In genomic region chr2:82698417-82698988, GRCm38 (mm10) we compare ENCODE assay signal across 15 mouse cellular contexts.
DNase-seq lines count a peak whose midpoint lies in the region; ATAC-seq lines count a peak whose summit lies in the region.
"Had no signal": no experiment of that assay in that cellular context is flagged by ENCODE, and none has a peak within 500 bp of the region (broad histone marks: within the 10 kb centered on the region; RNA-seq: fewer than 3 reads in every experiment).

No protein-coding gene starts in this region.

- ATAC-seq in embryonic facial prominence, embryonic 14.5 days (ENCODE audit: low read depth), result no peak
- ATAC-seq in liver, embryonic 12.5 days, result no peak
- ATAC-seq in megakaryocyte progenitor cell, adult 5-6 weeks (replicated peaks; ENCODE audit: poor library complexity), result no peak

- H3K9me3 ChIP-seq in embryonic facial prominence, embryonic 14.5 days (ENCODE audit: control insufficient read depth, low read length), result no peaks in the 10 kb centered on the region
- H3K9me3 ChIP-seq in embryonic facial prominence, embryonic 10.5 days, result no peaks in the 10 kb centered on the region
- no peaks in the 10 kb centered on the region for H3K9me3 ChIP-seq in liver, embryonic 12.5 days (replicated peaks)
- H3K9me3 ChIP-seq: liver, embryonic 15.5 days; megakaryocyte, embryonic 14.5 days had no signal

- H3K4me3 ChIP-seq in embryonic facial prominence, embryonic 14.5 days (ENCODE audit: low read depth, low read length), result no peak overlapping the region
- no peak overlapping the region for H3K4me3 ChIP-seq in embryonic facial prominence, embryonic 10.5 days
- no peak overlapping the region for H3K4me3 ChIP-seq in liver, embryonic 12.5 days
- H3K4me3 ChIP-seq: liver, embryonic 15.5 days; megakaryocyte, embryonic 14.5 days had no signal

- H3K27me3 ChIP-seq in embryonic facial prominence, embryonic 14.5 days (replicated peaks; ENCODE audit: control insufficient read depth, insufficient read depth, low read length), result no peaks in the 10 kb centered on the region
- H3K27me3 ChIP-seq in embryonic facial prominence, embryonic 10.5 days (replicated peaks; ENCODE audit: low read depth, poor library complexity, severe bottlenecking), result no peaks in the 10 kb centered on the region
- no peaks in the 10 kb centered on the region for H3K27me3 ChIP-seq in liver, embryonic 12.5 days (replicated peaks)
- H3K27me3 ChIP-seq: liver, embryonic 15.5 days; megakaryocyte, embryonic 14.5 days had no signal

- no peaks in the 10 kb centered on the region for H3K36me3 ChIP-seq in embryonic facial prominence, embryonic 14.5 days (ENCODE audit: control insufficient read depth, insufficient read depth, low read length)
- H3K36me3 ChIP-seq in embryonic facial prominence, embryonic 10.5 days (replicated peaks), result no peaks in the 10 kb centered on the region
- H3K36me3 ChIP-seq in liver, embryonic 12.5 days, result no peaks in the 10 kb centered on the region
- H3K36me3 ChIP-seq: liver, embryonic 15.5 days had no signal

- WGBS in embryonic facial prominence, embryonic 14.5 days, result 39% methylated on average over 8 of the region's 8 CpGs
- 51% methylated on average over 8 of the region's 8 CpGs for WGBS in embryonic facial prominence, embryonic 10.5 days
- WGBS in liver, embryonic 12.5 days (ENCODE audit: insufficient replicate concordance), result 50% methylated on average over 8 of the region's 8 CpGs

- H3K27ac ChIP-seq in embryonic facial prominence, embryonic 14.5 days (replicated peaks; ENCODE audit: low read depth, low read length), result no peak overlapping the region
- H3K27ac ChIP-seq in embryonic facial prominence, embryonic 10.5 days (replicated peaks), result no peak overlapping the region
- H3K27ac ChIP-seq in liver, embryonic 12.5 days, result no peak overlapping the region
- H3K27ac ChIP-seq: liver, embryonic 15.5 days had no signal

- 0 out of 2 replicates have a peak overlapping the region, but pooled peaks have one; percentile 8 for H3K4me2 ChIP-seq in embryonic facial prominence, embryonic 14.5 days (ENCODE audit: low read depth, low read length)
- H3K4me2 ChIP-seq in liver, embryonic 12.5 days, result no peak overlapping the region
- H3K4me2 ChIP-seq: liver, embryonic 15.5 days had no signal

- DNase-seq in embryonic facial prominence, embryonic 14.5 days (ENCODE audit: low spot score), result no peak
- DNase-seq in embryonic facial prominence, embryonic 10.5 days (ENCODE audit: low spot score), result no peak
- peak; percentile 1 for DNase-seq in right cerebral cortex, postnatal 4 days
- no peak for DNase-seq in right cerebral cortex, postnatal 10 days (ENCODE audit: low spot score in 2 of 2)
- peak; percentile 29 for DNase-seq in mesoderm, embryonic 11.5 days (ENCODE audit: low read depth, low spot score)
- DNase-seq in testis, postnatal 14 days (ENCODE audit: low spot score), result no peak
- DNase-seq: adrenal gland, postnatal 10 days; cerebellum, adult 18-20 months; gastrocnemius, postnatal 25 days; kidney, adult 8-10 months; thymus, postnatal 4 days had no signal

- no peaks in the 10 kb centered on the region for H3K4me1 ChIP-seq in embryonic facial prominence, embryonic 14.5 days (ENCODE audit: control insufficient read depth, insufficient read depth, low read length)
- H3K4me1 ChIP-seq in embryonic facial prominence, embryonic 10.5 days, result no peaks in the 10 kb centered on the region
- H3K4me1 ChIP-seq in liver, embryonic 12.5 days, result no peaks in the 10 kb centered on the region
- H3K4me1 ChIP-seq: liver, embryonic 15.5 days; megakaryocyte, embryonic 14.5 days had no signal

- no peak overlapping the region for H3K9ac ChIP-seq in embryonic facial prominence, embryonic 14.5 days (ENCODE audit: low read depth, low read length)
- no peak overlapping the region for H3K9ac ChIP-seq in liver, embryonic 12.5 days
- H3K9ac ChIP-seq: liver, embryonic 15.5 days had no signal

Comparison
In these comparisons a context has a peak if more than half of its experiments do, and no peak if none do; other contexts are left out.
1. DNase-seq: peak in right cerebral cortex, postnatal 4 days (single experiment) and mesoderm, embryonic 11.5 days (single experiment); none in embryonic facial prominence, embryonic 14.5 days (single experiment), embryonic facial prominence, embryonic 10.5 days (single experiment), right cerebral cortex, postnatal 10 days (0 of 2) and testis, postnatal 14 days (single experiment).